Mouse (Mus musculus) heart, postnatal 0 days (tissue): Measurements from ENCODE around the gene Lcn5. TPM values are rescaled to one million over a fixed set of nuclear protein-coding genes. Genes with fewer than 3 reads are reported as not detected.

Experiments
- ATAC-seq: fragments of 200-750 bp; cut with Nextera tagmentation; 2 replicates; pipeline ENCODE4 v1.8.0; 2017; ENCODE audit warnings: low read depth, moderate number of reproducible peaks, moderate library complexity; ENCODE audit not compliant: insufficient read depth
- DNase-seq: peaks from one replicate; pipeline ENCODE4 v3.0.0-alpha.2; 2016; ENCODE audit warnings: low spot score
- H3K27ac ChIP-seq: fragments of 300-500 bp; sonication (generic); 2 replicates; pipeline ENCODE4 v1.5.1; 2014; ENCODE audit warnings: low read depth, mild to moderate bottlenecking
- H3K27me3 ChIP-seq: fragments of 300-500 bp; sonication (generic); 2 replicates; pipeline ENCODE4 v1.6.1; 2014; ENCODE audit warnings: low read length, mixed read lengths; ENCODE audit not compliant: control insufficient read depth, insufficient read depth
- H3K36me3 ChIP-seq: fragments of 300-500 bp; sonication (generic); replicated peaks from 2 replicates; pipeline ENCODE4 v1.6.1; 2014; ENCODE audit warnings: low read length, mixed read lengths; ENCODE audit not compliant: control insufficient read depth, insufficient read depth
- H3K4me1 ChIP-seq: fragments of 300-500 bp; sonication (generic); 2 replicates; pipeline ENCODE4 v1.6.1; 2014; ENCODE audit warnings: antibody characterized with exemption; ENCODE audit not compliant: control insufficient read depth, insufficient read depth
- H3K4me2 ChIP-seq: fragments of 300-500 bp; sonication (generic); 2 replicates; pipeline ENCODE4 v1.6.1; 2014; ENCODE audit warnings: low read depth, mild to moderate bottlenecking, low read length, moderate library complexity
- H3K4me3 ChIP-seq: fragments of 300-500 bp; sonication (generic); 2 replicates; pipeline ENCODE4 v1.5.1; 2014; ENCODE audit warnings: low read depth, low read length
- H3K9ac ChIP-seq: fragments of 300-500 bp; sonication (generic); replicated peaks from 2 replicates; pipeline ENCODE4 v1.6.1; 2014; ENCODE audit warnings: low read depth, low read length, mixed read lengths
- H3K9me3 ChIP-seq: fragments of 300-500 bp; sonication (generic); replicated peaks from 2 replicates; pipeline ENCODE4 v1.6.1; 2016; ENCODE audit warnings: low read length; ENCODE audit not compliant: control insufficient read depth
- CTCF ChIP-seq: IDR thresholded peaks from 2 replicates; pipeline ENCODE4 v1.5.1; 2016; ENCODE audit warnings: antibody characterized with exemption, control low read depth, low read depth
- EP300 ChIP-seq: IDR thresholded peaks from 2 replicates; pipeline ENCODE4 v1.6.1; 2016; ENCODE audit warnings: antibody characterized with exemption, low read depth
- WGBS: fragments of 180-500 bp; shearing (Covaris S2); extraction: QIAGEN DNeasy Blood & Tissue Kit; methylation state at CpG from one replicate; pipeline ENCODE4 v1.1.7; 2014; 5-methylcytosine and 5-hydroxymethylcytosine counted together
- polyA plus RNA-seq: library from polyadenylated mRNA; unstranded; fragments of >200 nt; fragmentation: Nextera tagmentation; extraction: Ambion mirVana; gene quantifications from 2 replicates; pipeline ENCODE4 v1.2.1, GENCODE M21; 2015
- total RNA-seq: library from RNA; depleted of rRNA; stranded (reverse); fragments of >200 nt; gene quantifications from 2 replicates; pipeline ENCODE4 v1.2.3, GENCODE M21; 2014; ENCODE audit warnings: low replicate concordance; rRNA removed

Gene Lcn5
- total RNA-seq = not detected in 2 replicates
- polyA plus RNA-seq = not detected in 2 replicates

DNA sequence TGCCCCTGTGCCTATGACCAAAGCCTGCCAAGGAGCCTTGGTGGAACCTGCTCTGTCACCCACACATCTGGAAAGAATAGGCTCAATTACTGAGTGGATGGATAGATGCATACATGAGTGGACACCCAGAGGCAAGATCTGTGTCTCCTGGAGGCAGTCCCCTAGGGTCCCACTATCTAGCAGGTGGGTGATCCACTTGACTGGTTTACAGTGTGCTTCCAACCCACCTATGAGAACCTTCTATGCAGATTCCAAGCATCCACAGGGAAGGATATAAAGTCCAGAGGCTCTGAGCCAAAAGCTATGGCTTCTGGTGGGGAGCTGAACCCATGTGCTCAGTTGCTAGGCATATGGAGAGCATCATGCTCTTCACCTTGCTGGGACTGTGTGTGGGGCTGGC, at the start of gene Lcn5:
TSS of gene Lcn5 (plus strand) at position 301 of the 400 bp plus-strand sequence.
- no peaks in the 10 kb centered on the region for H3K36me3 ChIP-seq
- H3K4me3 ChIP-seq = no peak within 1 kb of the TSS
- H3K9ac ChIP-seq = no peak within 1 kb of the TSS
- ATAC-seq (no peak), DNase-seq (no peak)
- H3K27ac ChIP-seq = no peak within 1 kb of the TSS
- no peaks in the 10 kb centered on the region for H3K9me3 ChIP-seq
- no peaks in the 10 kb centered on the region for H3K27me3 ChIP-seq
- H3K4me1 ChIP-seq = no peaks in the 10 kb centered on the region
- no peak within 1 kb of the TSS for H3K4me2 ChIP-seq
- no peak for TF ChIP-seq CTCF
- no peak for TF ChIP-seq EP300

DNA sequence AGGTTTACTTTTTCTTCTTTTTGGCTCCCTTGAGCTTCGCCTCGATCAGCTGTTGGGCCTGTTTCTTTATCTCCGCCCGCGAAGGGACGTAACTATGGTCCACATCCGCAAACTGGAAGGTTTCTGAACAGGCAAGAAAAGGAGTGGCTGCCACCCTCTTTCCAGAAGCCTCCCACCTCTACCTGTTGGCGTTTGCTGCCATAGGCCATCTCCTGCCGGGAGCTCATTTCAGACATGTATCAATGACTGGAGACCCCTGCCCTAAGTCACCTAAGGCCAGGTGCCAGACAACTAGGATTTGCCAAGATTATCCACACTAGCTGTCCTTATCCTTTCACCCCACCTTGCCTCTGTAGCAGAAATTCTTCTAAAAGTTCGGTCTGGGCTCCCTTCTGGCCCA, 49.1 kb upstream of the Lcn5 start:
- WGBS = 64% methylated on average over 10 of the region's 10 CpGs
- Histone ChIP-seq H3K4me2 (peak overlapping the region; percentile 90), H3K4me1 (peaks cover 12% of the 10 kb centered on the region), H3K27me3 (no peaks in the 10 kb centered on the region), H3K27ac (no peak overlapping the region), H3K9ac (no peak overlapping the region), H3K36me3 (0 out of 2 replicates have a peak, but pooled peaks cover 1% of the 10 kb centered on the region), H3K4me3 (peak overlapping the region; percentile 93; the same call in 1 of the 2 replicates), H3K9me3 (no peaks in the 10 kb centered on the region)
- TF ChIP-seq EP300 (no peak), CTCF (no peak)
- no peak for DNase-seq
- peak; percentile 9; the same call in 1 of the 2 replicates for ATAC-seq

DNA sequence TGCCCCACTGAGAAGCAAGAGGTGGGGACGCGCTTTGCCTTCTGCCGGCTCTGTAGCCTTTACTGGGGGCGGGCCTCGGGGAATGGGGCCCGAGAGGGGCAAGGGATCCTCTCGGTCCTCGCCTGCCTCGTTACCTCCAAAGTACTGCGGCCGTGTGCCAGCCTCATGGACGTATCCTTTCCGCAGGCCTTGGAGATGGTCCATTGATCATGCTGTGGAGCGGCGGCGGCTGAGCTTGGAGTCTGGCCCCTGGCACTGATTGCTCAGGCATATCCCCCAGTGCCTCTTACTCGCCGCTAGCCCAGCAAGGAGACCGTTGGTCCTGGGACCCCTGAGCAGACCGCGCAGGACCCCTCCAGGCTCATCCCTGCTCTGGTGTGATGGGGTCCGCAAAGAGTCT, 41.4 kb upstream of the Lcn5 start:
- TF ChIP-seq EP300 (no peak), CTCF (no peak)
- WGBS = 14% methylated on average over 22 of the region's 22 CpGs
- Histone ChIP-seq H3K4me3 (peak overlapping the region; percentile 18; the same call in 1 of the 2 replicates), H3K4me1 (peaks cover 3% of the 10 kb centered on the region; the same call in 1 of the 2 replicates), H3K9ac (no peak overlapping the region), H3K4me2 (no peak overlapping the region), H3K27ac (no peak overlapping the region), H3K9me3 (no peaks in the 10 kb centered on the region), H3K27me3 (peaks cover 44% of the 10 kb centered on the region), H3K36me3 (no peaks in the 10 kb centered on the region; the same call in 1 of the 2 replicates)
- DNase-seq (no peak), ATAC-seq (no peak)

DNA sequence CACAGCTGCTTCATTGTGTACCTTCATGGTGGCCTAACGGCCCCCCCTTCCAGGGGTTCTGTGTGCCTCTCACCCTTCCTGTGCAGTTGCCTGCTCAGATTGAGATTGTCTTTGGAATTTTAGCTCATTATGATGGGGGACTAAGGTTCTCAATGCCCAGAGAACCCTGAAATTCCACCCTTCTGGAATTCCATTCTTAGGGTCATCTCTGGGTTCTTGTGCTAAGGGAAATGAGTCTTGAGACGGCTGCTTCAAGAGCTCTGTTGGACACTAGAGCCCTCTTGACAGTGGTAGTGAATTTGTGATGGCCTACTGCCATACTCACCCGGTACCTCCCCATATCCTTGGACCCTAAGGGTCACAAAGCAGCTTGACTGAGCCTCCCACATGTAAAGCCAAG, 40.2 kb upstream of the Lcn5 start, which contains the start of gene Ccdc183:
TSS of gene Ccdc183 (minus strand) at position 101 of the 400 bp plus-strand sequence.
- 74% methylated on average over 3 of the region's 3 CpGs for WGBS
- H3K27me3 ChIP-seq = peaks cover 44% of the 10 kb centered on the region
- ATAC-seq = no peak

DNA sequence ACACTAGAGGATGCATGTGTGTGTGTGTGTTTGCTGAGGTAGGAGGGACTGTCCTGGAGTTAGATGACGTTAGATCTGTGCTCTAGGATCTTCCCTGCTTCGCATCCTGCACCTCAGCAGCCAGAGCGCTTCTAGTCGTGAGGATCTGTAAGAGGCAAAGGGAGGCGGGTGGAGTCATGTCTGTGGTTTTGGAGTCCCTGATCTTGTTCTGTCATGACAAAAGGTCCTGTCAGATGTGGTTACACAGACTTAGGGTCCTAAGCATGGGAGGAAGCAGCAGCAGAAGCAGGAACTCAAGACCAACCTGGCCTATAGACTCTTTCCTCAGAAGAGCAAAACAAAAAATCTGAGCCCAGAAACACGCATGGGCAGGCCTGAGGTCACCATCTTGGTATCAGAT, 37.4 kb upstream of the Lcn5 start:
- no peaks in the 10 kb centered on the region; the same call in 1 of the 2 replicates for H3K36me3 ChIP-seq
- no peak overlapping the region for H3K4me2 ChIP-seq
- H3K27ac ChIP-seq = no peak overlapping the region
- WGBS = 77% methylated on average over 6 of the region's 6 CpGs
- H3K9ac ChIP-seq = no peak overlapping the region
- no peak for DNase-seq
- TF ChIP-seq EP300 = no peak
- TF ChIP-seq CTCF = no peak
- H3K9me3 ChIP-seq = no peaks in the 10 kb centered on the region
- no peak overlapping the region for H3K4me3 ChIP-seq
- no peak for ATAC-seq
- peaks cover 4% of the 10 kb centered on the region; the same call in 1 of the 2 replicates for H3K4me1 ChIP-seq
- peaks cover 34% of the 10 kb centered on the region for H3K27me3 ChIP-seq

More for the DNA sequence above, 40.2 kb upstream of the Lcn5 start, which contains the start of gene Ccdc183:
- H3K36me3 ChIP-seq = no peaks in the 10 kb centered on the region; the same call in 1 of the 2 replicates
- H3K4me1 ChIP-seq = peaks cover 4% of the 10 kb centered on the region; the same call in 1 of the 2 replicates
- H3K9me3 ChIP-seq = no peaks in the 10 kb centered on the region
- H3K27ac ChIP-seq = no peak within 1 kb of the TSS
- DNase-seq = no peak
- no peak within 1 kb of the TSS for H3K9ac ChIP-seq
- TF ChIP-seq CTCF = no peak
- TF ChIP-seq EP300 = no peak
- H3K4me3 ChIP-seq = no peak within 1 kb of the TSS
- H3K4me2 ChIP-seq = no peak within 1 kb of the TSS

DNA sequence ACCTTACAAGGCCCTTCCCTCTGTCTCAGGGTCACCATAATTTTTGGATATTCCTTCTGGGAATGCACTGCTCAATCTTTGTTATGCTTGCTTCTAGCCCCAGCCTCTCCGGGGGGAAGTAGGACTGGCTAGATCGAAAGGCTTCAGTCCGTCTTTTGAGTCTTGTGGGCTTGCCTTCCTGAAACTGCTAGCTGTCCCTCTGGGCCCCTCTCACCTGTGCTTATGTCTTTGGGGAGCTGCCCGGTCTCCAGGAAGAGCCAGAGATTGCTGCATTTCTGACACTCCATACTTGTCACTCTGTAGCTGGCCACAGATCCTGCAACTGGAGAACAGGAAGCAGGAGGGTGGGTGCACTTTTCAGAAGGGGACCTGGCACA, 36.9 kb upstream of the Lcn5 start:
- Histone ChIP-seq H3K4me1 (peaks cover 4% of the 10 kb centered on the region; the same call in 1 of the 2 replicates), H3K9ac (no peak overlapping the region), H3K4me2 (0 out of 2 replicates have a peak overlapping the region, but pooled peaks have one; percentile 92), H3K4me3 (no peak overlapping the region), H3K27ac (no peak overlapping the region), H3K9me3 (no peaks in the 10 kb centered on the region), H3K27me3 (peaks cover 29% of the 10 kb centered on the region), H3K36me3 (no peaks in the 10 kb centered on the region; the same call in 1 of the 2 replicates)
- ATAC-seq = no peak
- WGBS = 79% methylated on average over 4 of the region's 4 CpGs
- no peak for TF ChIP-seq EP300
- no peak for TF ChIP-seq CTCF
- DNase-seq = no peak
